Mouse (Mus musculus) midbrain, embryonic 15.5 days (tissue): ENCODE measurements around the gene Gal3st4. TPM values are rescaled to one million over a fixed set of nuclear protein-coding genes. Genes with fewer than 3 reads are reported as not detected.
A peak's percentile ranks its signal among the peaks of the same experiment; 100 is the strongest.

Experiments used
- ATAC-seq: fragments of 200-750 bp; cut with Nextera tagmentation; replicated peaks from 2 replicates; pipeline ENCODE4 v1.8.0; 2017; ENCODE audit warnings: moderate TSS enrichment
- H3K27ac ChIP-seq: fragments of 300-500 bp; sonication (generic); 2 replicates; pipeline ENCODE4 v1.5.1; 2015; ENCODE audit warnings: mild to moderate bottlenecking, inconsistent platforms
- H3K27me3 ChIP-seq: fragments of 300-500 bp; sonication (generic); replicated peaks from 2 replicates; pipeline ENCODE4 v1.6.1; 2015; ENCODE audit warnings: inconsistent platforms
- H3K36me3 ChIP-seq: fragments of 300-500 bp; sonication (generic); replicated peaks from 2 replicates; pipeline ENCODE4 v1.6.1; 2015; ENCODE audit warnings: inconsistent platforms
- H3K4me1 ChIP-seq: fragments of 300-500 bp; sonication (generic); 2 replicates; pipeline ENCODE4 v1.6.1; 2015; ENCODE audit warnings: inconsistent platforms
- H3K4me2 ChIP-seq: fragments of 300-500 bp; sonication (generic); 2 replicates; pipeline ENCODE4 v1.6.1; 2015; ENCODE audit warnings: inconsistent platforms, mild to moderate bottlenecking, moderate library complexity
- H3K4me3 ChIP-seq: fragments of 300-500 bp; sonication (generic); 2 replicates; pipeline ENCODE4 v1.5.1; 2015; ENCODE audit warnings: mild to moderate bottlenecking, inconsistent platforms
- H3K9ac ChIP-seq: fragments of 300-500 bp; sonication (generic); 2 replicates; pipeline ENCODE4 v1.6.1; 2015; ENCODE audit warnings: mild to moderate bottlenecking, inconsistent platforms
- H3K9me3 ChIP-seq: fragments of 300-500 bp; sonication (generic); 2 replicates; pipeline ENCODE4 v1.6.1; 2016; ENCODE audit warnings: inconsistent platforms
- WGBS: fragments of 180-500 bp; shearing (Covaris S2); methylation state at CpG from one replicate; pipeline ENCODE4 v1.1.7; 2015; ENCODE audit warnings: mixed read lengths; 5-methylcytosine and 5-hydroxymethylcytosine counted together
- polyA plus RNA-seq: library from polyadenylated mRNA; unstranded; fragments of >200 nt; fragmentation: Nextera tagmentation; extraction: Ambion mirVana; gene quantifications from 2 replicates; pipeline ENCODE4 v1.2.1, GENCODE M21; 2015

Gene Gal3st4
- polyA plus RNA-seq, 1 experiment from 2014 or later: 2.1 TPM

DNA sequence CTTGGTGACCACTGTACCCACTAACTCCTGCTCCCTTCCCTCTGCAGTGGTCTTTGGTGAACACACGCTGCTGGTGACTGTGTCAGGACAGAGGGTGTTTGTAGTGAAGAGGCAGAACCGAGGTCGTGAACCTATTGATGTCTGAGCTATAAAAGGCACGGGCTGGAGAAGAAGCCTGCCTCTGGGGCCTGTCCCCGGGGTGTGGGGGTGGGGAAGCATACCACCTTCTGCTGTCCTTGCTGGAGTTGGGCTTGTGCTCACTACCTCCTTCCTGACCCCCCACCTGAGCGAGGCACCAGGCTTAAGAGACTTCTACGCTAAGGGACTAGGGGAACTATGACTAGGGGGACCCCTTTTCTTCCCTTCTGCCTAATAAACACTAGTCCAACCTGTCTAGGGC lies 13.6 kb downstream of the Gal3st4 start:
- Histone ChIP-seq H3K4me2 (no peak overlapping the region), H3K27me3 (no peaks in the 10 kb centered on the region), H3K27ac (no peak overlapping the region), H3K9me3 (no peaks in the 10 kb centered on the region), H3K4me1 (peaks cover 30% of the 10 kb centered on the region), H3K4me3 (no peak overlapping the region), H3K36me3 (peaks cover 21% of the 10 kb centered on the region), H3K9ac (no peak overlapping the region)
- 81% methylated on average over 7 of the region's 7 CpGs for WGBS
- no peak for ATAC-seq

- no peak overlapping the region for H3K4me2 ChIP-seq
- H3K4me3 ChIP-seq: no peak overlapping the region
- WGBS: 90% methylated on average over 6 of the region's 6 CpGs
Observed at GRCm38 (mm10) chr5:138258542-138258941, 14.1 kb downstream of the Gal3st4 start.

DNA sequence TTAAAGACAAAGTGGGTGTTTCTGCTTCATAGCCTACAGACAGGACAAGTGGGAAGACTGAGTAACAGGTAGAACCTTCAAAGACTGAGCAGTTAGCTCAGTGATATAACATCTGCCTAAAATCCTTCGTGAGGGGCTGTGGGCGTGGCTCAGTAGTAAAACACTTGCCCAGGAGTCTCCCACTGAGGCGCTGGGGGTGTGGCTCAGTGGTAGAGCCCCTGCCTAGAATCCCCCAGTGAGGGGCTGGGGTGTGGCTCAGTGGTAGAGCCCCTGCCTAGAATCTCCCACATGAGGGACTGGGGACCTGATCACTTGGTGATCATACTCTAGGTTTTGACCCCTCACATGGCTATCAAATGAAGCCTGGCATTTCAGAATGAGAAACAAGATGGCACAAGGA lies 14.6 kb downstream of the Gal3st4 start:
- Histone ChIP-seq H3K27me3 (no peaks in the 10 kb centered on the region), H3K9ac (no peak overlapping the region), H3K4me3 (no peak overlapping the region), H3K36me3 (peaks cover 21% of the 10 kb centered on the region), H3K9me3 (no peaks in the 10 kb centered on the region), H3K4me1 (peaks cover 29% of the 10 kb centered on the region), H3K4me2 (no peak overlapping the region), H3K27ac (no peak overlapping the region)
- ATAC-seq: no peak
- WGBS: 84% methylated on average over 3 of the region's 3 CpGs

More at GRCm38 (mm10) chr5:138258542-138258941, 14.1 kb downstream of the Gal3st4 start:
- no peak overlapping the region for H3K27ac ChIP-seq
- ATAC-seq: no peak
- H3K27me3 ChIP-seq: no peaks in the 10 kb centered on the region
- H3K36me3 ChIP-seq: peaks cover 21% of the 10 kb centered on the region
- H3K4me1 ChIP-seq: peaks cover 30% of the 10 kb centered on the region
- H3K9ac ChIP-seq: no peak overlapping the region
- no peaks in the 10 kb centered on the region for H3K9me3 ChIP-seq

DNA sequence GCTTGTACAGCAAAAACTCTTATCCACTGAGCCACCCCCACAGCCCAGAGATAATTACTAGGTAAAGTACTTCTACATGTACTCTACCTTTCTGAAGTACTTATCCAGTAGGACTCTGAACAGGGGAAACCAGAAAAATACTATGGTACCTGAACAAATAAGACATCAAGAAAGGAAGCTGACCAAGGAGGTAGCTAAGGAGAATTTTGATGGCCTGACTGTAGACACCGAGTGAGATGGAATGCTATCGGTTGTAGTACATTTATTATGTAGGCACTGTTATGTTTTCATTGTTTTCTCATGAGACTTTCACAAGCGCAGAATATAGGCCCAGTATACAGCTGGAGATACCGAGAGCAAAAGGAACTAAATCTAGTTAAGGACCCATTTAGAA lies 15.1 kb downstream of the Gal3st4 start:
- no peak overlapping the region for H3K4me3 ChIP-seq
- H3K4me1 ChIP-seq: peaks cover 24% of the 10 kb centered on the region
- H3K27me3 ChIP-seq: no peaks in the 10 kb centered on the region
- H3K36me3 ChIP-seq: peaks cover 21% of the 10 kb centered on the region
- H3K27ac ChIP-seq: no peak overlapping the region
- H3K9ac ChIP-seq: no peak overlapping the region
- no peaks in the 10 kb centered on the region for H3K9me3 ChIP-seq
- no peak for ATAC-seq
- WGBS: 93% methylated on average over 4 of the region's 4 CpGs
- H3K4me2 ChIP-seq: no peak overlapping the region

DNA sequence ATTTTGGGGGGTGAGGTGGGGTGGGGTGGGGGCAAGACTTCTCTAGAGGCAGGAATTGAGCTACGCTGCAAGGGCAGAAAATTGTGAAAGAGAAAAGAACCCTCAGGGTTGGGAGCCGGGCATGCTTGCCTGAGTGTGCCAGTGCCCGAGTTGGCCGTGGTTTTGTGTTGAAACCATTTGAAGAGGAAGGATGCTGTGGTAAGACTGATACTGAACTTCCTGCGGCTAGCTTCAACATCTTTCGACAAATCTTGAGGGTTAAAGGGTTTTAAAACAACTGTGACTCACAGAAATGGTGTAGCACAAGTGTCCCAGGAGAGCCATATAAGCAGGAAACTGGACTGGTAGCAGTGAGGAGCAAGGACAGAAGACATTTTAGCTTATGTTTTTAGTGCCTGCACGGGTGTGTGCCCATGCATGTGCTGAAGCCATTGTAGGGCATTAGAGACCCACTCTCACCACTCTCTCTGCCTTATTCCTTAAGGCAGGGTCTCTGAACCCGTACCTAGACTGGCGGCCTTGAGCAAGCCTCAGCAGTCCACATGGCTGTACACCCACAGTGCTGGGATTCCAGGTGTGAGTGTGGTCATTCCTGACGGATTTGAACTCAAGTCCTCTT lies 15.6 kb downstream of the Gal3st4 start:
- H3K27me3 ChIP-seq: no peaks in the 10 kb centered on the region
- ATAC-seq: no peak
- H3K4me1 ChIP-seq: peaks cover 19% of the 10 kb centered on the region
- no peak overlapping the region for H3K27ac ChIP-seq
- H3K4me3 ChIP-seq: no peak overlapping the region
- WGBS: 92% methylated on average over 10 of the region's 10 CpGs
- H3K4me2 ChIP-seq: peak overlapping the region; percentile 84; the same call in 1 of the 2 replicates
- peaks cover 21% of the 10 kb centered on the region for H3K36me3 ChIP-seq
- no peak overlapping the region for H3K9ac ChIP-seq
- H3K9me3 ChIP-seq: no peaks in the 10 kb centered on the region

DNA sequence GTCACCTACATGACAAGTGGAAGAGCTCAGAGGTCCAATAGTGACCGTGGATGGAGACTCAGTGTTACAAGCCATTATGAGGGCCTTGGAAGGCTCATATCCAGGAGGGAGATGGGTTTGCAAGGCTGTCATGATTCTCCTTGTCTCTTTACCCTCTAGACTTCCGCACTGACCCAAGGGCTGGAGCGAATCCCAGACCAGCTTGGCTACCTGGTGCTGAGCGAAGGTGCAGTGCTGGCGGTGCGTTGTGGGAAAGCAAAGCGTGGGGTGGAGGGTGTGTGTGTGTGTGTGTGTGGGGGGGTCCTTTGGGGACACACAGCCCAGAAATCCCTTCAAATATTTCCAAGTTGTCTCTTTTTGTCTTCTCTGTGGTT lies 16.6 kb downstream of the Gal3st4 start:
- Histone ChIP-seq H3K4me2 (peak overlapping the region; percentile 84), H3K4me3 (peak overlapping the region; percentile 73), H3K4me1 (peaks cover 16% of the 10 kb centered on the region), H3K27me3 (no peaks in the 10 kb centered on the region), H3K9me3 (no peaks in the 10 kb centered on the region), H3K9ac (peak overlapping the region; percentile 80), H3K36me3 (peaks cover 12% of the 10 kb centered on the region), H3K27ac (peak overlapping the region; percentile 91)
- no peak; the same call in 1 of the 2 replicates for ATAC-seq
- WGBS: 18% methylated on average over 7 of the region's 7 CpGs

DNA sequence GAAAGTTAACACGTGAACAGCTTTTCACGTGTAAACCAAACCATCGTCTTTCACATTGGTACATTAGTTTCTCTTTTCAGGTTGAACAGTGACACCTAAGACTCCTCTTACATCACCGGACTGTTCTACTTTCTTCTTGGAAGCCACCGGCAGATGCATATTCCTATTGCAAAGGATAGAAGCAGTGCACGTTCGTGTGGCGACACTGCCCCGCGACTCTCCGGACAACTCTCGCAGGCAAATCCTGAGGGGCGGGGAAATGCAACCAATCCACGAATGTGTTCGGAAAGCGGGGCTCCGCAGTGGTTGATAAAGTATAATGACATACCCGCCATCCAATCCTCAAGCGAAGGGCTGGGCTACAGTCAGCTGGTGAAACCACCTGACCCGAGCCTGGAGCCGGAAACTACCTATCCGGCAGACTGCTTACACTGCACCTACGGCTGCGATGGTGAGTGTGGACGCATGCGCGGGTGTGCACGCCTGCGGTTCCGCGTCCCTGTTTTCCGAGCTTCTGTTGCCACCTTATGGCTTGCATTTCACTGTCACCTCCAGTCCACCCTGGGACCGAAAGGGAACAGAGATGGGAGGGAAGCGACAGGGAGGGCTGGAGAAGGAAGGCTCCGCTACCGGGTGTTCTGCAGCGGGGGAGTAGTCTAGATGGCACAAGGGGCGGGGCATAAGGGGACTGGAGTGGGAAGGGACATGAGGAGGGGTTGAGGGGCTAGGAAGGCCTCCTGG lies 17.1 kb downstream of the Gal3st4 start, which contains the start of gene Lamtor4:
Gene Lamtor4 (plus strand): TSS at position 130 of the 741 bp plus-strand sequence.
- H3K4me2 ChIP-seq: peak within 1 kb of the TSS; percentile 84
- no peaks in the 10 kb centered on the region for H3K9me3 ChIP-seq
- peaks cover 16% of the 10 kb centered on the region for H3K4me1 ChIP-seq
- peaks cover 9% of the 10 kb centered on the region for H3K36me3 ChIP-seq
- peak within 1 kb of the TSS; percentile 91 for H3K27ac ChIP-seq
- H3K9ac ChIP-seq: peak within 1 kb of the TSS; percentile 80
- 0% methylated on average over 38 of the region's 38 CpGs for WGBS
- peak; percentile 100 for ATAC-seq
- H3K4me3 ChIP-seq: peak within 1 kb of the TSS; percentile 73
- H3K27me3 ChIP-seq: no peaks in the 10 kb centered on the region

DNA sequence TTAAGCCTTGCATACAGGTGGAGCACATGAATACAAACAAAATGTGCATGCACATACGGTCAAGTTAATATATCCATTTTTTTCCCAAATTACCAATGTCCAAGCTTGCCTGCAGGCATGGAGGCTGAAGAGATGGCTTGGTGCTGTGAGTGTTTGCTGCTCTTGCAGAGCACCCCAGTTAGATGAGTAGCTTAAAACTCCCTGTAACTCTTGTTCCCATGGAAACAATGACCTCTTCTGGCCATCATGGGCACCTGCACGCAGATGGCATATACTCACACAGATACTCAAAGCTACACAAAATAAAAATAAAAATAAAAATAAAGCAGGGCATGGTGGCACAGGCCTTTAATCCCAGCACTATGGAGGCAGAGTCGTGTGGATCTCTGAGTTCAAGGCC lies 19.6 kb downstream of the Gal3st4 start:
- no peak overlapping the region for H3K4me2 ChIP-seq
- H3K9ac ChIP-seq: no peak overlapping the region
- H3K9me3 ChIP-seq: no peaks in the 10 kb centered on the region
- WGBS: 94% methylated on average over 3 of the region's 3 CpGs
- no peaks in the 10 kb centered on the region for H3K36me3 ChIP-seq
- ATAC-seq: no peak
- H3K27me3 ChIP-seq: no peaks in the 10 kb centered on the region
- H3K27ac ChIP-seq: no peak overlapping the region
- H3K4me1 ChIP-seq: peaks cover 16% of the 10 kb centered on the region
- no peak overlapping the region for H3K4me3 ChIP-seq

DNA sequence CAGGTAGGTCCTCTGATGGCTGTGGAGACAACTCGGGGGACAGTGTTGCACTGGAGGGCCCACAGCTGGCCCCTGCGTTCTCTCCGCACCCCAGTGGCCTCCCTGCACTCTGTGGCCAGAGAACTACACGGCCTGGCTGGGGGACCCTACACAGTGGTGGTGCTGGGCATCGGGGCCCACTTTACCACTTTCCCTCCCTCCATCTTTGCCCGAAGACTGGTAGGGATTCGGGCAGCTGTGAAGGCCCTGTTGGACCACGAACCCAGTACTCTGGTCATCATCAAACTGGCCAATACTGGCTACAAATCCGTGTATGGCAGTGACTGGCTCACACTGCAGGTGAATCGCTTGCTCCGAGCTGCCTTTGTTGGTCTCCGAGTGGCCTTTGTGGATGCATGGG lies 21.5 kb downstream of the Gal3st4 start:
- Histone ChIP-seq H3K27ac (no peak overlapping the region), H3K4me3 (no peak overlapping the region), H3K9ac (no peak overlapping the region), H3K4me2 (no peak overlapping the region), H3K27me3 (no peaks in the 10 kb centered on the region), H3K4me1 (peaks cover 8% of the 10 kb centered on the region), H3K9me3 (no peaks in the 10 kb centered on the region), H3K36me3 (no peaks in the 10 kb centered on the region)
- no peak for ATAC-seq
- WGBS: 82% methylated on average over 12 of the region's 12 CpGs

GRCm38 (mm10) chr5:138241511-138241910 lies 31.1 kb downstream of the Gal3st4 start:
- Histone ChIP-seq H3K4me1 (no peaks in the 10 kb centered on the region), H3K36me3 (no peaks in the 10 kb centered on the region), H3K4me3 (no peak overlapping the region), H3K27ac (no peak overlapping the region), H3K9me3 (no peaks in the 10 kb centered on the region), H3K9ac (no peak overlapping the region), H3K4me2 (no peak overlapping the region), H3K27me3 (no peaks in the 10 kb centered on the region)
- 49% methylated on average over 2 of the region's 2 CpGs for WGBS
- ATAC-seq: no peak

GRCm38 (mm10) chr5:138234224-138234623 lies 38.4 kb downstream of the Gal3st4 start:
- H3K9ac ChIP-seq: no peak overlapping the region
- H3K4me3 ChIP-seq: no peak overlapping the region
- H3K27me3 ChIP-seq: no peaks in the 10 kb centered on the region
- no peaks in the 10 kb centered on the region for H3K36me3 ChIP-seq
- ATAC-seq: no peak
- H3K9me3 ChIP-seq: no peaks in the 10 kb centered on the region
- H3K27ac ChIP-seq: no peak overlapping the region
- H3K4me2 ChIP-seq: no peak overlapping the region
- no peaks in the 10 kb centered on the region for H3K4me1 ChIP-seq

DNA sequence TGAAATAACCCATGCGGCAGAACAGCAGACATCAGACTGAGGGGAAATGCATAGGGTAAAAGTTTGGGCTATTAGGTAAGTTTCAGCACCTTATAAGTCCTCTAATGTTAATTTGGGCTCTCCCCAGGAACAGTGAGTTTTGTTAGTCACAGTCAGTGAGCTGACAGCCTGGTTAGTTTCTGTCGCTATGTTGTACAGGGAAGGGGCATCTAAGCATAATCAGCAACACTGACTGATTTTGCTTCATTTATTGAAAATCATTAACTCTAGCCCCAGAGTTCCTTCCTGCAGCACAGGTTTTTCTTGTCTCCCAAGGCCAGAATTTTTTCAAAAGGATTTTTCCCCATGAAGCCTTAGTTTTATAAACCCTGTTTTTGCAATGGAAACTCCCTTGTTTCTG lies 38.9 kb downstream of the Gal3st4 start:
- H3K4me2 ChIP-seq: no peak overlapping the region
- WGBS: 87% methylated on average over 2 of the region's 2 CpGs
- no peak for ATAC-seq
- H3K4me1 ChIP-seq: no peaks in the 10 kb centered on the region
- H3K4me3 ChIP-seq: no peak overlapping the region
- no peak overlapping the region for H3K27ac ChIP-seq
- H3K9ac ChIP-seq: no peak overlapping the region
- no peaks in the 10 kb centered on the region for H3K27me3 ChIP-seq
- H3K9me3 ChIP-seq: no peaks in the 10 kb centered on the region
- H3K36me3 ChIP-seq: no peaks in the 10 kb centered on the region

- WGBS: 95% methylated on average over 3 of the region's 3 CpGs
- no peaks in the 10 kb centered on the region for H3K9me3 ChIP-seq
- no peak overlapping the region for H3K9ac ChIP-seq
- H3K27ac ChIP-seq: no peak overlapping the region
- H3K27me3 ChIP-seq: no peaks in the 10 kb centered on the region
- H3K4me1 ChIP-seq: no peaks in the 10 kb centered on the region
- ATAC-seq: no peak
- no peak overlapping the region for H3K4me2 ChIP-seq
- no peak overlapping the region for H3K4me3 ChIP-seq
- H3K36me3 ChIP-seq: no peaks in the 10 kb centered on the region
Observed at GRCm38 (mm10) chr5:138229511-138229910, 43.1 kb downstream of the Gal3st4 start.
